8 mouse cellular contexts compared by ENCODE assay signal in the genomic region with DNA sequence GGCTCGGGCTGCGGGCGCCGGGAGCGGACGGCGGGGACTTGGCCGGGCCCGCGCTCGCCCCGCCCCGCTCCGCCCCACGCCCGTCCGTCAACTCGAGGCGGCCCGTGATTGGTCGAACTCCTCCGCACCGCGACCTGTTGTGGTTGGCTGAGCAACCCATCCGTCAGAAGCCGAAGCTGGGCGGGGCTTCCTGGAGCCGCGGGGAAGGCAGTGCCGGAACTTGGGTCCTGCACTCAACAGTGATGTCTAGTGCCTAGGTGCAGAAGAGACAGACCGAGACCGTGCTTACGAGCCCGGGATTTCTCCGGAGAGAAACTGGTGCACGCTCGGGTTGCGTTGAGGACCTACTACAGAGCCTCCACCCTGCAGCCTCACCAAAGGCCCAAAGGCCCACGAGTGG. TPM values are rescaled to one million over a fixed set of nuclear protein-coding genes. Genes with fewer than 3 reads are reported as not detected.
DNase-seq lines count a peak whose midpoint lies in the region; ATAC-seq lines count a peak whose summit lies in the region.

A gene (minus strand): TSS at position 58 of the 400 bp plus-strand sequence.
A gene (plus strand): TSS at position 210 of the 400 bp plus-strand sequence.

- peaks cover 54% of the 10 kb centered on the region for H3K36me3 ChIP-seq in megakaryocyte, embryonic 14.5 days (replicated peaks; ENCODE audit: low read length)

- peak; percentile 93 for ATAC-seq in common myeloid progenitor, adult 5-6 weeks (replicated peaks; ENCODE audit: low read depth, poor library complexity, severe bottlenecking)

- peak within 1 kb of the TSS; percentile 96 for H3K4me3 ChIP-seq in megakaryocyte, embryonic 14.5 days (replicated peaks)

- no peaks in the 10 kb centered on the region for H3K27me3 ChIP-seq in megakaryocyte, embryonic 14.5 days (replicated peaks)

- H3K9me3 ChIP-seq in megakaryocyte, embryonic 14.5 days = no peaks in the 10 kb centered on the region

- DNase-seq in ZHBTc4 (ENCODE audit: low read depth, low spot score) = peak; percentile 99
- peak; percentile 90 to 95 for DNase-seq in gastrocnemius, adult 8-10 months (ENCODE audit: low spot score in 2 of 2)
- DNase-seq in hindlimb bud, embryonic 11.5 days (ENCODE audit: extremely low spot score, low read depth, low spot score) = peak; percentile 81
- peak; percentile 95 to 97 for DNase-seq in left cerebral cortex, adult 8-10 months (ENCODE audit: low spot score in 2 of 2)
- peak; percentile 98 to 99 for DNase-seq in right cerebral cortex, postnatal 10 days (ENCODE audit: low spot score in 2 of 2)
- peak; percentile 97 for DNase-seq in urinary bladder, postnatal 25 days (ENCODE audit: low spot score)

- H3K4me1 ChIP-seq in megakaryocyte, embryonic 14.5 days = peaks cover 56% of the 10 kb centered on the region

RNA-seq across cellular contexts. Expression of the first gene that starts in this region (rescaled TPM):
- 23.5 and 36.8 TPM in 2 replicates for total RNA-seq in common myeloid progenitor, adult 5-6 weeks (2017)
- 100 to 1,000 TPM; 112 to 158 (median 132) TPM for total RNA-seq in gastrocnemius, adult 8-10 months (2022)
- total RNA-seq in left cerebral cortex, adult 8-10 months (2022) = 100 to 1,000 TPM; 226 to 267 (median 258) TPM
- polyA plus RNA-seq in megakaryocyte, embryonic 14.5 days (2012; ENCODE audit: insufficient read depth, low replicate concordance) = 51.3 and 84.0 TPM in 2 replicates

RNA-seq across cellular contexts. Expression of the second gene that starts in this region (rescaled TPM):
- 1.2 TPM in 2 replicates for total RNA-seq in common myeloid progenitor, adult 5-6 weeks (2017)
- 1 to 10 TPM; 1.4 to 2.5 (median 2.0) TPM for total RNA-seq in gastrocnemius, adult 8-10 months (2022)
- 1 to 10 TPM; 3.5 to 5.7 (median 5.3) TPM for total RNA-seq in left cerebral cortex, adult 8-10 months (2022)
- 12.2 and 18.5 TPM in 2 replicates for polyA plus RNA-seq in megakaryocyte, embryonic 14.5 days (2012; ENCODE audit: insufficient read depth, low replicate concordance)

Comparison
In these comparisons a context has a peak if more than half of its experiments do, and no peak if none do; other contexts are left out.
1. Peak in every context shown above with its lines: DNase-seq, ATAC-seq and H3K4me3 ChIP-seq.